Mouse (Mus musculus): Measurements from ENCODE around the gene Gm45808. TPM values are rescaled to one million over a fixed set of nuclear protein-coding genes. Genes with fewer than 3 reads are reported as not detected.
"Not testable (repeated sequence)": the region's sequence is repeated elsewhere in the genome, so short reads cannot be mapped to it uniquely, and the experiment has no call there.

The Gm45808 gene
- polyA plus RNA-seq, 1 experiment from 2014 or later, result not detected

GRCm38 (mm10) chr7:45465112-45465511, 21.5 kb downstream of the Gm45808 start:
- 90% methylated on average over 12 of the region's 12 CpGs for WGBS (ENCODE audit: insufficient replicate concordance)
- Histone ChIP-seq H3K9ac (peak overlapping the region; percentile 90; the same call in 1 of the 2 replicates), H3K4me1 (peaks cover 59% of the 10 kb centered on the region), H3K27ac (peak overlapping the region; percentile 75; the same call in 1 of the 2 replicates), H3K4me3 (peak overlapping the region; percentile 81), H3K27me3 (replicated peaks) (no peaks in the 10 kb centered on the region), H3K9me3 (replicated peaks) (no peaks in the 10 kb centered on the region), H3K36me3 (peaks cover 45% of the 10 kb centered on the region), H3K4me2 (peak overlapping the region; percentile 93)
- no peak for ATAC-seq

DNA sequence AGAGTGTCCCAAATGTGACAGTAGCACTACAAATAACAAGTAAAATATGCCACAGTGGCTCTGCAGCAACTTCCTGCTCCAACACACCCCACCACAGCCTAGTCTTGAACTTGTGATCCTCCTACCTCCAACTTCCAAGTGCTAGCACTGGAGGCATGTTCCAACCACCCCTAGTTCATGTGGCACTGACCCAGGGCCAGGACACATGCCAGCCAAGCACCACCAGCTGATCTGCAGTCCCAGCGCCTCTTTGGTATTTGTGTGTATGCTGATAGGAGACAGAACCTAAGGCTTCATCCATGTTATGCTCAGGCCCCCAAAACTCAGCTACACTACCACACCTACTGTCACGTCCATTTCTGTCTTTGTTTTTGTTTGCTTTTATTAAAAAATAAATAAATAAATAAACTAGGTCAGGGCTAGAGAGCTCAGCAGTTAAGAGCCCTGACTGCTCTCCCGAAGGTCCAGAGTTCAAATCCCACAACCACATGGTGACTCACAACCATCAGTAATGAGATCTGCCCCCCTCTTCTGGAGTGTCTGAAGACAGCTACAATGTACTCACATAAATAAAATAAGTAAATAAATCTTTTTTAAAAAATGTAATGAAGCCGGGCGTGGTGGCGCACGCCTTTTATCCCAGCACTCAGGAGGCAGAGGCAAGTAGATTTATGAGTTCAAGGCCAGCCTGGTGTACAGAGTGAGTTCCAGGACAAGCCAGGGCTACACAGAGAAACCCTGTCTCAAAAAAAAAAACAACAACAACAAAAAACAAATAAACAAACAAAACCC, 22.4 kb downstream of the Gm45808 start:
- ATAC-seq, result no peak
- no peak overlapping the region for H3K9ac ChIP-seq
- H3K4me3 ChIP-seq, result no peak overlapping the region
- H3K27me3 ChIP-seq (replicated peaks), result no peaks in the 10 kb centered on the region
- WGBS (ENCODE audit: insufficient replicate concordance), result 85% methylated on average over 7 of the region's 7 CpGs
- peak overlapping the region; percentile 54; the same call in 1 of the 2 replicates for H3K27ac ChIP-seq
- no peak overlapping the region for H3K4me2 ChIP-seq
- peaks cover 61% of the 10 kb centered on the region for H3K4me1 ChIP-seq
- H3K36me3 ChIP-seq, result peaks cover 45% of the 10 kb centered on the region
- H3K9me3 ChIP-seq (replicated peaks), result no peaks in the 10 kb centered on the region

- H3K27me3 ChIP-seq (replicated peaks); H3K27ac ChIP-seq; H3K9me3 ChIP-seq (replicated peaks); H3K9ac ChIP-seq; ATAC-seq; H3K4me3 ChIP-seq; H3K4me2 ChIP-seq: not testable (repeated sequence)
- Histone ChIP-seq H3K4me1 (peaks cover 68% of the 10 kb centered on the region), H3K36me3 (peaks cover 57% of the 10 kb centered on the region)
- WGBS (ENCODE audit: insufficient replicate concordance), result 70% methylated on average over 4 of the region's 4 CpGs
Observed at GRCm38 (mm10) chr7:45462868-45463267, 23.7 kb downstream of the Gm45808 start.

GRCm38 (mm10) chr7:45462325-45462724, 24.3 kb downstream of the Gm45808 start:
- no peak for ATAC-seq
- no peaks in the 10 kb centered on the region for H3K27me3 ChIP-seq (replicated peaks)
- peak overlapping the region; percentile 99 for H3K27ac ChIP-seq
- H3K9ac ChIP-seq, result no peak overlapping the region
- no peak overlapping the region for H3K4me3 ChIP-seq
- no peak overlapping the region for H3K4me2 ChIP-seq
- H3K9me3 ChIP-seq (replicated peaks), result no peaks in the 10 kb centered on the region
- peaks cover 72% of the 10 kb centered on the region for H3K4me1 ChIP-seq
- 78% methylated on average over 4 of the region's 4 CpGs for WGBS (ENCODE audit: insufficient replicate concordance)
- peaks cover 62% of the 10 kb centered on the region for H3K36me3 ChIP-seq

DNA sequence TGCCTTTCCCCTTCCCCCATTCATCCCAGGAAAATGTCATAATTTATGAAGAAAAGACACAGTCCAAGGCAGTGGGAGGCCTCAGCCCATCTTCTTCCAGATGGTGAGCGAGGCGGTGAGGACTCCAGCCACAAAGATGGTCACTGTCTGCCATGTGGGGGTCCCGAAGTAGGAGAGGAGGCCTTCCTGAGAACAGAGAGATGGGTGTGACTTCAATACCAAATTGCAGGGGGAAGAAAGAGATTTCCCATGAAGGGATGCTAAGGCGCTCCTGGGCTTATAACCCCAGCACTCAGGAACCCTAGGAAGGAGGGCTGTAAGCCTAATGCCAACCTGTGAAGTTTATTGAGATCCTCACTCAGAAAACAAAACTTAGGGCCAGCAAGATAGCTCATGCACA, 24.8 kb downstream of the Gm45808 start:
- Histone ChIP-seq H3K9ac (peak overlapping the region; percentile 41), H3K9me3 (replicated peaks) (no peaks in the 10 kb centered on the region), H3K4me2 (peak overlapping the region; percentile 88), H3K27me3 (replicated peaks) (no peaks in the 10 kb centered on the region), H3K27ac (peak overlapping the region; percentile 99), H3K4me1 (peaks cover 72% of the 10 kb centered on the region), H3K4me3 (peak overlapping the region; percentile 87), H3K36me3 (peaks cover 67% of the 10 kb centered on the region)
- 89% methylated on average over 4 of the region's 4 CpGs for WGBS (ENCODE audit: insufficient replicate concordance)
- no peak for ATAC-seq

DNA sequence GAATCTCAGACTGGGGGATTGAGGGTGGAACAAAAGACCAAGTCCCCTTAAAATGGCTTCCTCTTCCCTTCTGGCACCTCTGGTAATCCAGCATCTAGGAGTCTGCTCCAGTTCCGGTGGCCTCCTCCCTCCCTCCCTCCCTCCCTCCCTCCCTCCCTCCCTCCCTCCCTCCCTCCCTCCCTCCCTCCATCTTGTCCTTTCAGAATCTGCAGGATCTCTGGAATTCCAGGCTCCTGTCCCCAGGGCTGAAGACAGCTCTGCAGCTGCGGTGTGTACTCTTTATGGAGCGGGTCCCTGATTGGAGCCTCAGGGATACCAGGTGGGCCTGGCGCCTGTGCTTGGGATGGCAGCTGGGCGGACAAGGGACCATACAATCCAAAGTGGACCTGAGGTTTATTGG, 25.3 kb downstream of the Gm45808 start:
- WGBS (ENCODE audit: insufficient replicate concordance), result 55% methylated on average over 5 of the region's 5 CpGs
- peak overlapping the region; percentile 99 for H3K27ac ChIP-seq
- no peaks in the 10 kb centered on the region for H3K9me3 ChIP-seq (replicated peaks)
- no peaks in the 10 kb centered on the region for H3K27me3 ChIP-seq (replicated peaks)
- H3K4me3 ChIP-seq, result peak overlapping the region; percentile 87
- peak; percentile 14 for ATAC-seq
- H3K9ac ChIP-seq, result peak overlapping the region; percentile 93
- peak overlapping the region; percentile 88 for H3K4me2 ChIP-seq
- peaks cover 75% of the 10 kb centered on the region for H3K4me1 ChIP-seq
- peaks cover 67% of the 10 kb centered on the region for H3K36me3 ChIP-seq

DNA sequence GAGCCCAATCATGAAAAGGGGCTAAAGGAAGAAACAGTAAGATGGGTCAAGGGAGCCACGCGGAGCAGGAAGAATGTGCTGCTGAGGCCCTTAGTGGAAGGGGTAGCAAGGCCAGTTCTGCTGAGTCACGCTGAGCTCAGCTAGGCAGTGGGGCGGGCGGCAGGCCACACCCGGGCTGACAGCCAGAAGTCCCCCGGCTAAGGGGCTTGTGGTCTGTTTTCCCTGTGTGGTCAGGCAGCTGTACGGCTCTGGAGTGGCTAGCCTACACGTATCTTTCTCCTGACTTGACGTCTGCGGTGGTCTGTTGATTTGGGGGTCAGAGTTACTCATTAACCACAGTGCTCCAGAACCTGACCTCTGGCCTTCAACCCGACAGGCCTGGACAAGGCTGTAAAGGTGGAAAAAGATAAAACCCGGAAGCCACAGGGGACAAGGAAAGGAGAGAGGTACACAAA, 25.7 kb downstream of the Gm45808 start:
- Histone ChIP-seq H3K4me2 (peak overlapping the region; percentile 88), H3K9me3 (replicated peaks) (no peaks in the 10 kb centered on the region), H3K27me3 (replicated peaks) (no peaks in the 10 kb centered on the region), H3K36me3 (peaks cover 67% of the 10 kb centered on the region), H3K4me1 (peaks cover 74% of the 10 kb centered on the region), H3K9ac (peak overlapping the region; percentile 93), H3K27ac (peak overlapping the region; percentile 99), H3K4me3 (peak overlapping the region; percentile 87)
- peak; percentile 75 for ATAC-seq
- WGBS (ENCODE audit: insufficient replicate concordance), result 1% methylated on average over 13 of the region's 13 CpGs

GRCm38 (mm10) chr7:45460377-45460776, 26.2 kb downstream of the Gm45808 start:
- Histone ChIP-seq H3K4me3 (peak overlapping the region; percentile 87), H3K36me3 (peaks cover 68% of the 10 kb centered on the region), H3K9me3 (replicated peaks) (no peaks in the 10 kb centered on the region), H3K27ac (peak overlapping the region; percentile 99), H3K4me2 (peak overlapping the region; percentile 88), H3K27me3 (replicated peaks) (no peaks in the 10 kb centered on the region), H3K9ac (peak overlapping the region; percentile 93), H3K4me1 (peaks cover 69% of the 10 kb centered on the region)
- ATAC-seq, result no peak
- 38% methylated on average over 7 of the region's 7 CpGs for WGBS (ENCODE audit: insufficient replicate concordance)

GRCm38 (mm10) chr7:45459564-45460140, 27.0 kb downstream of the Gm45808 start, which contains the start of gene Ftl1:
Ftl1 (minus strand) TSS chr7:45459884.
- Histone ChIP-seq H3K27ac (peak within 1 kb of the TSS; percentile 99), H3K4me3 (peak within 1 kb of the TSS; percentile 87), H3K36me3 (peaks cover 68% of the 10 kb centered on the region), H3K4me1 (peaks cover 61% of the 10 kb centered on the region), H3K9ac (peak within 1 kb of the TSS; percentile 93), H3K4me2 (peak within 1 kb of the TSS; percentile 88)
- peak; percentile 88 for ATAC-seq
- not testable (repeated sequence) for H3K9me3 ChIP-seq (replicated peaks); H3K27me3 ChIP-seq (replicated peaks)
- WGBS (ENCODE audit: insufficient replicate concordance), result under 1% methylated on average over 36 of the region's 37 CpGs

DNA sequence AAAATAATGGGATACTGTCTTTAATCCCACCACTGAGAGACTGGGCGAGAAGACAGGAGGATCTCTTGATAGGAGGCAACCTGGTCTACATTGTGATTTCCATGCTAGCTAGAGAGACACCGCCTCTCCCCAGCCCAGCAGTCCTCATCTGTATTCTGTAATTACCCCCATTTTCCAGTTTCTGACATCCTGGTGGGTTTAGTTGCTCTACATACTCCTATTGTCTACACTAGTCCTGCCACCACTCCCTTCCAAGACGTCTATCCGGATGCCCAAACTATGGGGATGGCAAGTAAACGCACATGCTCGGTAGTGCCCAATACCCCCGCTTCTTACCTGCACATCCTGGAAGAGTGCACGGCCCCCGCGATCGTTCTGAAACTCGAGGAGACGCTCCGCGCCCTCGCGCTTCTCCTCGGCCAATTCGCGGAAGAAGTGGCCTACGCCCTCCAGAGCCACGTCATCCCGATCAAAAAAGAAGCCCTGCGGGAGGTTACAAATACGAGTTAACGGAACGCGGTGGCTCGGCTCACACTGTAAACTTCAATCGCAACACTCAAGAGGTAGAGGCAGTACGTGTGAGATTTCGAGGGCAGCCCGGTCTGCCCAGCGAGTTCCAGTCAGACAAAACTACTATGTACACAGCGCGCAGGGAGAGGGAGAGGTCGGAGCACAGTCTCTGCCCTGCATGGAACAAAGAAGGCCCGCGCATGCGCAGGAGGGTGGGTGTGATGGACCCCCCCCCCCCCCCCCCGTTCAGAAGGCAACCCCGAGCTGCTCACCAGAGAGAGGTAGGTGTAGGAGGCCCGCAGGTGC, 27.7 kb downstream of the Gm45808 start:
- peaks cover 59% of the 10 kb centered on the region for H3K4me1 ChIP-seq
- peaks cover 68% of the 10 kb centered on the region for H3K36me3 ChIP-seq
- H3K9ac ChIP-seq, result peak overlapping the region; percentile 93
- peak overlapping the region; percentile 88 for H3K4me2 ChIP-seq
- peak; percentile 24 for ATAC-seq
- no peaks in the 10 kb centered on the region for H3K27me3 ChIP-seq (replicated peaks)
- under 1% methylated on average over 43 of the region's 43 CpGs for WGBS (ENCODE audit: insufficient replicate concordance)
- H3K4me3 ChIP-seq, result peak overlapping the region; percentile 87
- no peaks in the 10 kb centered on the region for H3K9me3 ChIP-seq (replicated peaks)
- H3K27ac ChIP-seq, result peak overlapping the region; percentile 96

DNA sequence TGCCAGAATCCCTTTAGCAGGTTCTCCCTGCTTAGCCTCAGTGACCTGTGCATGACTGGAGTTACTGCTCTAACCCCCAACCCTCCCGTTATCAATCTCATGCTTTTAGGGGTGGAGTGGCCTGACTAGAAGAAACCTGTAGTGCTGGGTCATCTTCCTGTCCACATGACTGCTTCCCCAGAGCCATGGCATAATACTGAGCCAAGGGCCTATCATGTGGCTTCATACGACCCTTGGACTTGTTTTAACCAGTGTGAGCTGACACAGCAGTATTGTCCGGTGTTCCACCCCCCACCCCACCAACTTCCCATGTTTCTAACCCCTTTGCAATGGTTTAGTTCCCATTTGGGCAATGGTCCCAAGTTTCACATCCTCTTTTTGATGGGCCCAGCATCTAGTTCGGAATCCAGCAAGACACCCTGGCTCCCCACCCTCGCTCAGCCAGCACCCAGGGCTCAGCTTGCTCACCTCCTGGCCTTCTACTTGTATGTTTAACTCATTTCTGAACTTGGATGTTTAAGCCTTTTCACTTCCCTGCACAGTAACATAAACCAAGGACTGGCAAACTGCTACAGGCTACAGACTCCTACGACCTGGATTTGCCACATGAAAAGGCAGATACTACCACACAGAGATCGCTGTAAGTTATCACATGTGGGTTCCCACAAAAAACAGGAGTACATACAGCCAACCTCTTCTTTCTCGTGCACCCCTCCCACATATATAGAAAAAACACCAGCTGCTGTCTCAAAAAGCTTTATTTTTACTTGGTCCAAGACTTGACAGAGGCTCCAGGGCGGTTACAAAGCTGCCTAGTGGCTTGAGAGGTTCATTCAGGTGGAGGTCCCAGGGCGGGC, 29.2 kb downstream of the Gm45808 start:
- peak; percentile 25 for ATAC-seq

More for the DNA sequence above, 29.2 kb downstream of the Gm45808 start:
- Histone ChIP-seq H3K4me2 (peak overlapping the region; percentile 88), H3K4me3 (peak overlapping the region; percentile 87), H3K27me3 (replicated peaks) (no peaks in the 10 kb centered on the region), H3K9me3 (replicated peaks) (no peaks in the 10 kb centered on the region), H3K36me3 (peaks cover 60% of the 10 kb centered on the region), H3K27ac (peak overlapping the region; percentile 96), H3K9ac (peak overlapping the region; percentile 93), H3K4me1 (peaks cover 50% of the 10 kb centered on the region)
- 37% methylated on average over 9 of the region's 10 CpGs for WGBS (ENCODE audit: insufficient replicate concordance)

Measured in liver, embryonic 12.5 days (tissue).